Mouse (Mus musculus) adrenal gland, adult 18-20 months (tissue): ENCODE results near the gene Slu7. TPM values are rescaled to one million over a fixed set of nuclear protein-coding genes. Genes with fewer than 3 reads are reported as not detected.

ENCODE experiments used
- DNase-seq, 2 experiments: peaks; one replicate each; pipeline ENCODE4 v3.0.0; 2021 to 2022; ENCODE audit warnings: low spot score in 2 of 2
- total RNA-seq, 2 experiments: library from RNA; stranded (reverse); gene quantifications; 1 replicate in 1 of 2; 2 replicates in 1 of 2; pipeline ENCODE4 v1.2.3; 2021

The Slu7 gene
- total RNA-seq, 2 experiments from 2014 or later = 38.6 to 41.8 TPM

DNA sequence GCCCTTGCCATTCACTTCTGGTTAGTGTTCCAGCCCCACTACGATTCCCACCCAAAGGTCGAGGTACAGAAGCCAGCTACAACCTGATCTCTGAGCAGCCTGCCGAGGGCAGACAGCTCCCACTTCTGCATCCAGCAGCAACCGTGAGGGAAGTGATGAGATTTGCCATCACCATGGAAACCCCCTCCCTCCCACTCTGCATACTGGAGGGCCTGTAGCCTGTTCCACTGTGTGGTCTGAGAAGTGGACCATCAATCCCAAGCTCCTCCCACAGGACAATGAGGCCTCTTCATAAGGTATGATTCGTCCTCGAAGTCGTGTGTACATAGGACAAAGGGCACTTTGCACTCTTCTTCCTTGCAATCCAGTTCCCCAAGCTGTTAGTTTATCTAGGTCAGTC, 16.3 kb upstream of the Slu7 start:
- no peak for DNase-seq

DNA sequence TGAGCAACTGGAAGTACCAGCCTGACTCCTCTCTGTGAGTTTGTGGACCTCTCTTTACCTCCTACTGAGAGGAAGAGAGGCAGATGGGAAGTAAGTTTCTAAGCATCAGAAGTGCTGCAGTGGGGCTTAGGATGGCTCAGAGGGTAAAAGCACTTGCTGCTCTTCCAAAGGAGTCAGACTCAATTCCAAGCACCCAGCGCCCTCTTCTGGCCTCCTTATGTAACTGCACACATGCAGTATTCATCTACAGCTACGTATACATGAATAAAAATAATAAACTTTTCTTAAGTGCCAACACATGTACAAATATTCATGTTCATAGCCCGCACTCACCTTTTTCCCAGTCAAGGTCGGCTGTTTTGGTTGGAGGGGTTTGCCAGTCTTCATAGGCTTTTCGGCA, 9.2 kb upstream of the Slu7 start:
- no peak for DNase-seq

DNA sequence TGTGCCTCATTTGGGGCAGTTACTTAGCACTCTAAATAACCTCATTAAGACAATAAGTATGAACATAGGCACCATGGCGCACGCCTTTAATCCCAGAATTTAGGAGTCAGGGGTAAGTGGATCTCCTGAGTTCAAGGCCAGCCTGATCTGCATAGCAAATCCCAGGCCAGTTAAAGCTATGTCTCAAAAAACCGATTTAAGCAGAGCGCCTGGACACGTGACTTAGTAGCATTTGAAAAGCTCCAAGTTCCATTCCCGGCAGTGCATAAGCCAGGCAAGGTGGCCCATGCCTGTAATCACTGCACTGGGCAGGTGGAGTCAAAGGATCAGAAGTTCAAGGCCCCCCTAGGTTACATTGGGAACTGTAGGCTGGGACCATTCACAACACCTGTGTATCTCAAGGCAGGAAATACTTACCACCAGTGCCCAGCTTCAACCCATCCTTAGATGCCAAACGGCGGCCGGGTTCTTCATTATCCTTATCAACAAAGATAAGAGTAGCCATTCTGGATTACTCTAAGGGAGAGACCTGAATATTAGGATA, 8.3 kb upstream of the Slu7 start:
- no peak for DNase-seq

DNA sequence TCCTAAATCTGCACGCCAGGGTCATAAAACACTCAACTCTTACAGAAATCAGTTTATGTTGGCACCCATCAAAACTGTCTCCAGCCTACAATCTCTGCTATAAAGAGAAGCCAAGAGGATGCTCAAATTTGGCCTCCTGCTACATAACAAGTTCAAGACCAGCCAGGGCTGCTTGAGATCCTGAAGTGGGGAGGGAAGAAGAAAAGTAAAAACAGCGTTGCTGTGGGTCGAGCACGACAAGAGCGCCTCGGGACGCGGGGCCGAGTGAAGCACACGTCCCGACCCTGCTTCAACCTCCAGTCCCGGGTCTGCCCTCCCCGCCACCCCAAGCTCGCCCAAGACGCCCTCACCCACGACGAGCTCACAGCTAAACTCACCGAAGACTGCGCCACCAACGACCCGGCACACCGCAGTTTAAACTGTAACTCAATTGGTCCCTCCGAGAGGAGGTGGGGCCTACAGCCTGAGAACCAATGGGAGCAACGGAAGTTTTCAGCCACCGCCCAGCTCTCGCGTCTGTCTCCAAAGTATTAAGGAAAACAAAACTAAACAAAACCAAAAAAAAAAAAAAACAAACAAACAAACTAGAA, 7.6 kb upstream of the Slu7 start, which contains the start of gene Pttg1:
Gene Pttg1, minus strand, starts transcription at position 428 of the 590 bp plus-strand sequence.
- DNase-seq = peak; percentile 70 to 71

DNA sequence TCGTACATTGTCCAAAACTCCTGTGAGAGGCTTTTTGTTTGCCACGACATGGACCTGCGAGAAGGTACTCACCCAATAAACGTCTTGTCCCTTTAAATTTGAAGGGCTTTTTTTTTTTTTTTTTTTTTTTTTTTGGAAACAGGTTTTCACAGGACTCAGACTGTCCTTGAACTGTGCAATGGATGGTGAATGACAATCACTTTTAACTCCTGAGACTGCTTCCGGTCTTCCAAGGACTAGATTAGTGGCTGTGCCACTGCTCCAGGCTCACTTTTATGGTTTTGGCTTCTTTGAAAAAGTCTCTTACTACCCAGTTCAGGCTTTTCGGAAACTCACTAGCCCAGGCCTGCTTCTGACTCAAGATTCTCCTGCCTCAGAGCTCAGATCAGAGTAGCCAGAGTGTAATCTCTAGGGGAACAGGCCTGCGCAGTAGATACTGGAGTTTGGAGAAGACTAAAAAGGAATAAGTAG, 7.1 kb upstream of the Slu7 start:
- peak in 1 of 2 experiments; percentile 26 for DNase-seq

DNA sequence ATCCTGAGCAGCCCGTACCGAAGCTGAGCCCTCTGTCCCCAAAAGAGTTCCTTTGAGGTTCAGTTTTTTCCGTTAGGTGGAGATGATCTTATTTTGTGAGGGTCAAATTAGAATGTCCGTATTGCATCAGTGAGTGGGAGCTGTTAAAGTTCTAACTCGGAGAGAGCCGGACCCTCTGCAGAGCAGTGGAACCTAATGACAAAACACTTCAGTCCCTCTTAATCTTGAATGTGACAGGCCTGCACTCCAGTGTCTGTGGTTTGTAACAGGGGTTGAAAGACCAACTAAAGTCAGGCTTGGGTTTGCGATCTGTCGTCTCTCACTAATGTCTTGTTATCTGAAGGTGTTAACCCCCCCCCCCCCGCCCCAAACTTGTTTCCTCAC, 472 bp downstream of the Slu7 start:
- DNase-seq = no peak

DNA sequence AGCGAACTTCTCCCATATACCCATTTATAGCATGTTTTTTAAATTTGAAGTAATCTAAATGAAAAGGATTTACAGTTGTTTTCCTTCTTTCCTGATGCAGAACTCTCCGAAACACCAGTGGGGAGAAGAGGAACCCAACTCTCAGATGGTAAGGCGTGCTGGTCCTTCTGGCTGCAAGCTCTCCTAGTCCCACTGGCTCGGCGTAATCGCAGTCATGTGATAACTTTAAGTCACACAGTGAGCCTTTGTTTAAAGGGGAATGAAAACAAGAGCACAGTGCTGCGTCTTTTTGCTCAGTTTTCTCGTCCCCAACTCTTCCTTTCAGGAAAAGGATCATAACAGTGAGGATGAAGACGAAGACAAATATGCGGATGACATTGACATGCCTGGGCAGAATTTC, 7.6 kb downstream of the Slu7 start:
- DNase-seq = no peak

DNA sequence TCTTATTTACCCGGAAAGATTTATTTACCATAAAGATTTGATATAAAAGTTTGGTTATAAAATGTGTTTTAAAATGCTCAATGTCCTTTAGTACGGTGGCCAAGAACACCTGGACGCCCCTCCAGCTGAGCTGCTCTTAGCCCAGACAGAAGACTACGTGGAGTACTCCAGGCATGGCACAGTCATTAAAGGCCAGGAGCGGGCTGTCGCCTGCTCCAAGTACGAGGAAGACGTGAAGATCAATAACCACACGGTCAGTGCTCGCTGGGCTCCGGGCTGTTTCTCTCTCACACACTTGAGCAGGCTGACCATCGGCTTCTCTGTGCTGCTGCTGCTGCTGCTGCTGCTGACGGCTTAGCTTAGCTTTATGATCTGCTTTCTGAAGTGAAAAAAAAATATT, 9.6 kb downstream of the Slu7 start:
- no peak for DNase-seq

DNA sequence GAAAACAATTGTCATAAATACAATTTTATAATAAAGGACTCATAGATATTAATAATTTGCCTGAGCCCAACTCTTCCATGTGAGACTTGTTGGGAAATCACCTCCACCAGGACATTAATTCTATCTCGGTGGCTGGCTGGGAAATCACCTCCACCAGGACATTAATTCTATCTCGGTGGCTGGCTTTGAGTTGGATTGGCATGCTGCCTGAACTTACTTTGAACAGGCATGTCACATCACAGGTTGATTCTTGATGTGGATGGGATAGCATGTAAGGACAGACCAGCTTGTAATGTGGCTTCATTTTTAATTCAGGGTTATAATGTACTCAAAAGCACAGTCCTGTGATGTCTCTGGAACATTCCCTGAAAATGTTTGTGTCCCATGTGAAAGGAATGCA, 16.4 kb downstream of the Slu7 start:
- no peak for DNase-seq

DNA sequence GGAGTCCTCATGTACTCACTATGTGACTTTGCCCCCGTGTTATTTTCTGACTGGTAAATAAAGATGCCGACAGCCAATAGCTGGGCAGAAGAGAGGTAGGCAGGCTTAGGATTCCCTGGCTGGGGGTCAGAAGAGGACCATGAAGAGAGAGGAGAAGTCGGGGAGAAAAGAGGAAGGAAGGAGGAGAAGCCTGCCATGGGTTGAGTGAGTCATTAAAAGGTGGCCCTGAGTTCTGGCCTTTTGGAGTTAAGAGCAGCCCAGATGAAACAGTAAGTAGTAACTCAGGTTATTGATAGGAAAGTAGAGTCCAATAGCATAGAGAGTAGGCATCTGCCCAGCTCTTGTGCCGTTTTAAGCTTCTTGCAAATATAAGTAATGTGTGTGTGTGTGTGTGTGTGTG, 17.8 kb downstream of the Slu7 start:
- no peak for DNase-seq

DNA sequence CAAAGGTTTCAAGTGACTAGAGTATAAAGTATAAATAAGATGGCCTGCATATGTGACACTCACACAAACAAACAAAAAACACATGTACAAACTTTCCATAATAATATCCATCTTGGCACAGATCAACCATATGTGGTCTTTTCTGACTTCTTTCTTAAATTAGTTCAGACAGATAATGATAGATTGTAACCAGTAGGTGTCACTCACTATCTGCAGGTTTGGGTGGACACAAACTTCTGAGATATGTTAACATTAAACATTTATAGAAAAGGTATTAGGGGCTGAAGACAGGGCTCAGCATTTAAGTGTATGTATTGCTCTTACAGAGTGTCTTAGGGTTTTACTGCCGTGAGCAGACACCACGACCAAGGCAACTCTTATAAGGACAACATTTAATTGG, 18.7 kb downstream of the Slu7 start:
- DNase-seq = no peak

DNA sequence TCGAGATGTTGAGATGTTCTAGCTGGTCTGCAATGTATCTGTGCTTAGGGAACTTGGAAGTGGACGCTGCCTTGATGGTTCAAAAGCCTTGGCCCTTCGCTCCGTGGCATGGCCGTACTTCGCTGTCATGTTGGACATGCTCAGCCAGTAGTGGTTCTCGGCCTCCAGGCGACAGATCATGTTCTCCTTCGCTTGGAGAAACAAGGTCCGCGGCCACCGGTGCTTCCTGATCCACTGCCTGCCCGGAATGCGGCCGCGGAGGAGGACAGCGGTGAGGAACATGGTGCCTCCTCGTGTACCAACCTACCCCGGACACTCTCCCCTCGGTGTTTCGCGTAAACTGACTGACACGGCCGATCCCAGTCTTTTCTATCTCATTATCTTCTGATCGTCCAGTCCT, 29.7 kb downstream of the Slu7 start:
- no peak for DNase-seq

DNA sequence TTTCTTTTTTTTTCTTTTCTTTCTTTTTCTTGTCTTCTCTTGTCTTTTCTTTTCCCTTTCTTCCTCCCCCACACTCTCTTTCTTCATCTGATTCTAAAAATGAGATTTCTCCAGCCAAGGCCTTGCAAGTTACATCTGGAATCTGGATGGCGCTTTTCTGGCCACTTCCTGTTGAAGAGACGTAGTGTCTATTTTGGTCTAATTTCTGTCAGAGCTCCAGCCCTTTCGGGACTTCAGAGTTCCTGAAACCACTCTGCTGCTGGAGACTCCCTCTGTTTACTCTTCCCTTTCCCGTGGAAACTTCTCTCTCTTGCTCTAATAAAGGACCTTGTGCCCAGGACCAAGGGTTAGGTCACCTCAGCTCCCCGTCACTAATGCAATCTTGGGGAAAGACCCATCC, 36.6 kb downstream of the Slu7 start:
- DNase-seq = no peak

DNA sequence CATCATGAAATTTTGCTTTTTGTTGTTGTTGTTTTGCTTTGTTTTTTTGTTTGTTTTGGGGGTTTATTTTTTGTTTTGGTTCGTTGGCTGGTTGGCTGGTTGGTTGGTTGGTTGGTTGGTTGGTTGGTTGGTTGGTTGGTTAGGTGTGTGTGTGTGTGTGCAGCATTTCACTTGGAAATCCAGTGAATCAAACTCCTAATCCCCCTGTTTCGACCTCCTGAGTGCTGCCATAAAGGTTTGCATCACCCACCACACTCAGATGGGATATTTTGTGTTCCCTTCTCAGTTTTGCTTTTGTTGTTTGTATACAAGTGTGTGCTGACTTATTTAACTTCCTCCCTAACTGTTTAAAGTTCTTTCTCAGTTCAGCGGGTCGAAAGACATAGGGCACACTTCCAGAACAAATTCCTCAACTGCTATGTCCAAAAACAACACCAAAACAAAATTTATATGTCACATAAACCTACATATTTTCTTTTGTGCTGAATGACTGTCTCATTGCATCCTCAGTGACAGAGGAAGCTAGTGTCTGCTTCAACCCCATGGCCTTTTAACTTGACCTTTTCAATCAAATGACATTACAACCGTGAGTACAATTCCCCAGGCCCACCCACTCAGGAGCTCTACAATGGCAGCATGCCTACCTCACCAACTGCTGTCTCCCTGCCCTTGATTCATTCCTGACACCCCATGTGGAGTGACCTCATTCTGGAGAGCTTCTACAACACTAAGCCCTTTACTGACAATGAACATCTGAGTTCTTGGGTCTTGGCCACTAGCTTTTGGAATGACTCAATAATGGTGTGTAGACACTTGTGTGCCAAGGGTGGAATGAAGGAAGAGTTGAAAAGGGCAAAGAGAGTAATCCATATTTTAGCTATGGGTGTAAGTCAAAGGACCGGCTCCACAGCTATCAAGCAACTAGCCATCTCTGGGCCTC, 37.6 kb downstream of the Slu7 start:
- no peak for DNase-seq

DNA sequence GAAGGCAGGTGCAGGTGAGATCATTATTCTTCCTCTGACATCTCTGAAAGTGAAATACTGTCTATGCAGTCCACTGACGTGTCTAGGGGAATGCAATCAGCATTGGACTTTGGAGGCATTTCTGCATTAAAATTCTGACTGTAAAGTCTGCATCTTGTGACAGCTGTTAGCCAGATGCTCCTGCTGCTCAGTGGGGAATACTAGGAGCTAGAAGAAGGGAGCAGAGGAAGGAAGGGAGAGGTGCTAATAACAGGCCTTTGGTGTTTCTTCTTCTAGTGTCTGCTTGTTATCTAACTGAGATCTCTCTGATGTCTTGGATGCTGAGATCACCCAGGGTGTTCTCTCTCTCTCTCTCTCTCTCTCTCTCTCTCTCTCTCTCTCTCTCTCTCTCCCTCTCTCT, 39.6 kb downstream of the Slu7 start:
- DNase-seq = no peak

DNA sequence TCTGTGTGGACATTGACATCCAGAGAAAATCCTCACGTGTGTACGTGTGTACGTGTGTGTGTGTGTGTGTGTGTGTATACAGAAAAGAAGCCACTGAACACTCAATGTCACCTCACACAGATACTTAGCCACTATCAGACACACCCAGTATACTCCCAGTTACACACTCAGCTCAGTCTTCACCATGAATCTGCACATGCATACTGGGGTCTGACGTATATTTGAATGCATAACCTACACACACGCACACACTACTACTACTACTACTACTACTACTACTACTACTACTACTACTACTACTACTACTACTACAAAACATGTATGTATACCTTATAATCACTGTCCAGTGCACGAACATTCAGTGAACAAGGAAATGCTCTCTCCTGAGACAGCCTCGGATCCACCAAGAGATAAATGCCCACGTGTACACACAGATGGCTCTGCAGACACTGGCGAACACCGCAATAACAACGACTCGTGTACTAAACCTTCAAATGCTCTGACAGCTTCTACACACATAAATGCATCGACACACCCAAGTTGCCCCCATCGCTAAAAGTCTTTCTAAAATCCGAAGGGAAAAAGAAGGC, 40.2 kb downstream of the Slu7 start:
- DNase-seq = no peak

DNA sequence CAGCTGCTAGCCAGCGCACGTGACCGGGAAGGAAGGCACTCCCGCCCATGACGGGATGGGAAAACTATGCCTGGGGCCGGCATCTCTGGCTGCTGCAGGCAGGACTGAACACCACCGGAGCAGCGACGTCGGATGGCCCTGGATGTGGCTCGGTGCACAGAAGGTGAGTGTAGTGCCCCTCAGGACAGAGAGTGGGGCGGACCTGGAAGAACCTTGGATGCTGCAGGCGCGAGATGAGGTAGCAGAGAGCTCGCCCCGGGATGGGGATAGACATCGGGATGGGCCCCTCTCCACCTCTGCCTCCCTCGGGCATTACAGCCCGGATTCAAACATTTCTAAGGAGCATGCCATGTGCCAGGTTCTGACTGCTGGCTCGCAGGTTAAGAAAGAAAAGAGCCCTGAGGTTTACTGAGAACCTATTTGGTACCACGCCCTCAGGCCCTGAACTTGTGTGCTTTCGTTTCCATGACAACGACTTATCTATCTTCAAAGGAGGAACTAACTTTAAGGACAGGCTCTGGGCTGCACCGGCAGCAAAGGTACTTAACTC, 40.8 kb downstream of the Slu7 start, which contains the start of gene C1qtnf2:
Gene C1qtnf2, plus strand, starts transcription at position 52 of the 550 bp plus-strand sequence.
- peak; percentile 31 to 36 for DNase-seq

DNA sequence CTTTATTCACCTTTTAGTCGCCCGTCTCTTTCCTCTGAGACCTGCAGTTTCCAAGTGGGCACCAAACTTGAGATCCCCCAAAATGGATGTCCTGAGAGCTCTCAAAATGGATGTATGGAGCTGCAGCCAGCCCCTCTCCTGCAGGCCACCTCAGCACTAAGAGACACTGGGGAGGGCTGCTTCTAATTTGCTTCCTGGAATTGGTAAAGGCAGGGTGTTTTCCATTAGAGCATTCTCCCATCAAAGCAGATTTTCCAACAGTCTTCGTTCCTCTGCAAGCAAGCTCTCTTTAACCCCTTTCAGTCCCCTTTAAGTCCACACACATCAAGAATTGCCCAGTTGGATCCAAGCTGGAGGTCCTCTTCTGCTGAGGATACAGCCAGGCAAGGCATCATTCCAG, 45.8 kb downstream of the Slu7 start:
- no peak for DNase-seq

DNA sequence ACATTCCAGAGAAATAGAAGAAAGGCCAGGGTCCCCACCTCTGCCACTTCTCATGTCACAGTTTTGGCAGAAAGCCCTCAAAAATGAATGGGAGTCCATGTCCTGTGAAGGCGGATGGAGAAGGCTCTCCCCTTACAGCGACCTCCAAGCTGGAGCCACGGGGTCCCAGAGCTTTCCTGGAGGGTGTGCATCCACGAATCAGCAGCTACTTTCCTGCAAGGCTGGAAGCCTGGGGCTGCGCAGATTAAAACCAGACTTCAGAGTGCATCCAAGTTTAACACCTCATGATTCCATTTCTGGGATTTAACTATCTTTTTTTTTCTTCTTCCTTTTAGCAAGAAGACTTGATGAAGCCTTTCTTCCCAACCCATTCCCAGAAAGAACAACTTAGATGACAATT, 47.0 kb downstream of the Slu7 start:
- no peak for DNase-seq

DNA sequence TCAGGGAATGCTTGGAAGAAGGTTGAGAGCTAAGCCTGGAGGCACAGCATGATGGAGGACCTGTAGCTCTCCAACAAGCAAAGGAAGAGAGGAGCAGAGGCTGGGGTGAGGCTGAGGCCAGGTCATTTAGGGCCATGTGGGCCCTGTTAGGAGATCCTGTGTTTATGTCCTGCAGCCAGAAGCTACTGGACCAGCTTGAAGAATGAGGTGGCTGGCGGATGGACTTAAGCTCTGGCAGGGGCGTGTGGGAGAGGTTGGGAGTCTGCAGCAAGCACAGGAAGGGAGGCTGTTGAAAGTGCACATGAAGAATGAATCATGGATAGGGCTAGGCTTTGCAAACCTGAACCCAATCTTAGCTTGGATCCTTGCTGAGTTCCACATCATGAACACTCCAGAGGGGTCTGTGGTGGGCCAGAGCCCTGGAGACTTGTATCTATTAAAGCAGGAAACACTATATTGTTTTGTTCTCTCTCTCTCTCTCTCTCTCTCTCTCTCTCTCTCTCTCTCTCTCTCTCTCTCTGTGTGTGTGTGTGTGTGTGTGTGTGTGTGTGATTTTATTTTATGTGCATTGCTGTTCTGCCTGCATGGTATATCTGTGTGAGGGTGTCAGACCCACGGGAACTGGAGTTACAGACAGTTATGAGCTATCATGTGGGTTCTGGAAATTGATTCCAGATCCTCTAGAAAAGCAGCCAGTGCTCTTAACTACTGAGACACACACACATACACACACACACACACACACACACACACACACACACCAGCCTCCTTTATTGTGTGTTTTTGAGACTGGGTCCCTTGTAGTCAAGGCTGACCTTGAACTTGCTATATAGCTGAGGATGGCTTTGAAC, 48.4 kb downstream of the Slu7 start:
- DNase-seq = no peak
